Mouse (Mus musculus): ENCODE data around the gene Lingo3.

Gene Lingo3

DNA sequence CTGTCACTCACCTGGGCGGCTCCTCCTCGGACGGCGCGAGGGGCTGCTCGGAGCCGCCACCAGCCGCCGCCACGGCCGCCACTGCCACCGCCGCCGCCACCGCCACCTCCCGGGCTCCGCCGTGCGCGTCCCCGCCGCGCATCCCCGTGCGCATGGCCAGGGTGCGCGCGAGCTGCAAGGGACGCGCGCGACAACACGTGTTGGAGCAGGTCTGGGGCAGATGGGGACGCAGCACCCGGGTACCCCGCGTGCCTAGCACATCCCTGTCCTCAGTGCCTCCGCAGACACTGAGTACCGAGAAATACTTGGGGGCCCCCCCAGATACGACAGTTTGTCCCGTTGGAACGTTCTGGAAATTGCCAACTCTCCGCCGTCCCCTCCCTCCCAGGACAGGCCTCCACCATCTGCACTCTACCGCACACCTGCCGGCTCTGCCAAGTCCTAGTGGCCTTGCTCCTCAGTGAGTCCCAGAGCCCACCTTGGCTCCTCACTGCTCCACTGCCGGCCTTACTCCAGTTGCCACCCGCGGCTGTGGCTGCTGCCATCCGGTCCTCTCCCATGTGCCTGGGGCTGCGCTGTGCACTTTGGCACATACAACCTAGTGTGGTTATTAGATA is at the start of gene Lingo3:
Gene Lingo3, minus strand, starts transcription at position 109 of the 617 bp plus-strand sequence.
- DNase-seq = no peak

DNA sequence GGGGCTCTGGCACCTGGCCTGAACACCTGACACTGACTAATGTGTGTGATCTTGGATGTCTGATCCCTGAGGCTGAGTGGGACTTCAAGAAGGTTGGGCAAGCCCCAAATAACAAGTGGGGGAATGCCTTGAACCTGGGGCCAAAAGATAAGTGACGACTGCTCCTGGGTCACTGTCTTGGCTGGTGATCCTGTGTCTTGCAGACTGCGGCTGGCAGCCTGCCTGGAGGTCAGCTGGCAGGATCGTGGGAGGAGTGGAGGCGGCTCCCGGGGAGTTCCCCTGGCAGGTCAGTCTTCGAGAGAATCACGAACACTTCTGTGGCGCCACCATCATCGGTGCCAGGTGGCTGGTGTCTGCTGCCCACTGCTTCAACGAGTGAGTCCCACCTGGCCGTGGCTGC is 43.3 kb upstream of the Lingo3 start:
- no peak for DNase-seq

GRCm38 (mm10) chr10:80881301-80881700 is 37.5 kb upstream of the Lingo3 start:
- DNase-seq = peak; percentile 86

DNA sequence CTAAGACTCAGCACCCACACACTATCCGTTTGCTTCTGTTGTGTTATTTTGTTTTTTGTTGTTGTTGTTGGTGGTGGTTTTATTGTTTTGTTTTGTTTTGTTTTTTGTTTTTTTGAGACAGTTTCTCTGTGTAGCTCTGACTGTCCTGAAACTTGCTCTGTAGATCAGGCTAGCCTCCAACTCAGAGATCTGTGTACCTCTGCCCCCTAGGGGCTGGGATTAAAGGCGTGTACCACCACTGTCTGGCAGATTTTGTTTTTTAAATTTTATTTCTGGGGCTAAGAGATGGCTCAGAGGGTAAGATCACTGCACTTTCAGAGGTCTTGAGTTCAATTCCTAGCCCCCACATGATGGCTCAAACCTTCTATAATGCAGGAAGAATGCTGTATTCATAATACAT is 37.1 kb upstream of the Lingo3 start:
- DNase-seq = no peak

GRCm38 (mm10) chr10:80880131-80880641 is 36.3 kb upstream of the Lingo3 start:
- peak; percentile 78 for DNase-seq

DNA sequence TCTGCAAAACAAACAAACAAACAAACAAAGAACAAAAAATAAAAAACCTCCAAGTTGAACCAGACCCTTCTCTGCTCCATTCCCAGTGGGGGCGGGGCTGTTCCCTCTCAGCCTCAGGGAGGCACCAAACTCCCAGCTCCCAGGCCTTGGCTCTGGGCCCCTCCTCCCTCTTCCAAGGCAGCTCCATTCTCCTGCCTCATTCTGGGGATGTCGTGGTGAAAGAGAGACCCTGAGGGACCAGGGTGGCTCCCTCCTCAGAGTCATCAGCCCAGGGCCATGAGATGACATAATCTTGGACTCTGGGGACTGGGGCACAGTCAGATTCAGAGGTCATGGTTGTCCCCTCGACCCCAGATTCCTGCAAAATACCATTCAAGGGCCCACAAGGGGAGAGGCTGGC is 32.8 kb upstream of the Lingo3 start:
- no peak for DNase-seq

DNA sequence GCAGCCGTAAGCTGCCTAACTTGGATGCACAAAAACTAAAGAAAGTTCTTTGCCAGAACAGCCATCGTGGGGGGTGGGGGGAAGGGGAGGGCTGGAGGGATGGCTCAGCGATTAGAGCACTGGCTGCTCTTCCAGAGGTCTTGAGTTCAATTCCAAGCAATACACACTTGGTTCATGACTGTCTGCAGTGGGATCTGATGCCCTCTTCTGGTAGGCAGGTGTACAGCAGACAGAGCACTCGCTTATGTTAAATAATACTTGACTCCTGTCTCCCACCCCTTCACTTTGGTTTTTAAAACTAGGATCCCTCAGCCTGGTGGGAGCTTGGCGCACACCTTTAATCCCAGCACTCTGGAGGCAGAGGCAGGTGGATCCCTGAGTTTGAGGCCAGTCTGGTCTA is 32.2 kb upstream of the Lingo3 start:
- DNase-seq = peak; percentile 71

GRCm38 (mm10) chr10:80874035-80874434 is 30.2 kb upstream of the Lingo3 start:
- no peak for DNase-seq

DNA sequence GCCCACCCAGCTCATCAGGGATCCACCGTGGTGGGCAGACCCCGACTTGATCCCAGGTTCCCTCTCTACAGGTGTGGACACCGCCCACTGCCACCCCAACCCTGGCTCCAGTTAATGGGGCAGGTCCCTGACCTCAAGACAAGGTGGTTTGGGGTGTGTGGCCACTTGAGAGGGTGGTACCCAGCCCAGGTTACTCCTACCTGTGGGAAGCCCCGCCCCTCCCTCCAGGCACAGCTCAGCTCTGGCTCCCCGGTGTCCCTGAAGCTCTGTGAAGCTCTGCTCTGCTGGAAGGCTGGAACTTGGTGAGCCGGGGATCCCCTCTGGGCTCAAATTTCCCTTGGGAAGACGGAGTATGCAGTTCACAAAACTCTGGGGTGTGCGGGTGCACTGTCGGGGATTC is 27.7 kb upstream of the Lingo3 start, which contains the start of gene Tmprss9:
Gene Tmprss9, plus strand, starts transcription at position 268 of the 400 bp plus-strand sequence.
- no peak for DNase-seq

GRCm38 (mm10) chr10:80870993-80871392 is 27.2 kb upstream of the Lingo3 start:
- no peak for DNase-seq

DNA sequence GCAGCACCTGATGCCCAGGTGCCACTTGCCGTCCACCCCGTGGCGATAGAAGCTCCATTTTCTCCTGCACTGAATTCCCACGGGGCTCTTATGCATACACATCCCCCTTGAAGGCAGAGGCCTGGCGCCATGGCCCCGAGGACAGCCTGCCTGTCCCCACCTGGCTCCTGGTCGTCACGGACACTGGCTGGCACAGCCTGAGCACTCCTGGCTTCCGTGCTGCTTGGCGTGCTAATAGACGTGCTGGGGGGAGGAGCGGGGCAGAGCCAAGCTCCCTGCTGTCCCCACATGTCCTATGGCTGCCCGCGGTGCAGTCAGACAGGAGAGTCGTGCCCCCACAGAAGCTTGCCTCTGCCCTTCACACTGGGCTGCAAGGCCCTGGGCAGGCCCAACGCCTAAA is 20.6 kb upstream of the Lingo3 start:
- no peak for DNase-seq

DNA sequence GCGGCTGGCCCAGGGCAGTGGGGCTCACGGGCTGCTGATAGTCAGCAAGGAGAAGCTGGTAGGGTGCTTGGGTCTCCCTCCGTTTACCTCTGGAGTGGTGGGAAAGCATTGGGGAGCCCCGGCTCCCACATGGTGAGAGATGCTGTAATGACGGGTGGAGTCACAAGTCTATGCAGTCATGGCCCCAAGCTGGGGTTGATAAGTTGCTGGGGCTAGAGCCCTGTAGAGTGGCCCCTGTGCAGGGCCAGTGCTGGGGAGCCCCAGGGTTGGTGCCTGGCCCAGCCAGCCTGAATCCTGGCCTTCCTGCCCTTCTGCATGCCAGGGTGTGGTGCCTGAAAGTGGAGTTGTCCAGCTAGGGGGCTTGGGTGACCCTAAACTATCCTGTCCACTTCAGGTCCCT is 18.5 kb upstream of the Lingo3 start:
- DNase-seq = no peak

DNA sequence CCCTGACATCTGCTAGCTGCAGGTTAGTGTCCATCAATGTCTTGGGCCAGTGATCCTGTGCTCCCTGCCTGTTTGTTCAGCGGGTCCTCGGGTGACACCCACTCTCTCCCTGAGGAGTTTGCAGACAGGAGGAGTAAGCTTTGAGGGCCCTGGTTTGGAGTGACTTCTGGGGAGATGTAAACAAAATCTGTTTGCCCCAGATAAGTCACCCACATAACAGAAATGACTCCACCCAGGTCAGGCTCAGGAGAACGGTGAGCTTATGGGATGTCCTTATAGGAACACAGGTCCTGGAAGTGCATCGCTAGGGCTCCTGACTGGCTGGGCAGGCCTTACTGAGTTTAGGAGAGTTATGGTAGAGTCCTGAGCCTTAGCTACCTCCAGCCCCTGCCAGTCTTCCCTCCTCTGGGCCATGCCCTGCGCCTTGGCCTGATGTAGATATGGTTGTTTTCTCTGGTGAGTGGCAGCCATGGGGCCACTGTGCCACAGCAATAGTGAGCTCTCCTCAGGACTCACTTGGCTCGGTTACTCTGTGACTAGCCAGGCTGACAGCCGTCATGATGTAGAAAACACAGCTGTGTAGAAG is 14.6 kb upstream of the Lingo3 start:
- no peak for DNase-seq

DNA sequence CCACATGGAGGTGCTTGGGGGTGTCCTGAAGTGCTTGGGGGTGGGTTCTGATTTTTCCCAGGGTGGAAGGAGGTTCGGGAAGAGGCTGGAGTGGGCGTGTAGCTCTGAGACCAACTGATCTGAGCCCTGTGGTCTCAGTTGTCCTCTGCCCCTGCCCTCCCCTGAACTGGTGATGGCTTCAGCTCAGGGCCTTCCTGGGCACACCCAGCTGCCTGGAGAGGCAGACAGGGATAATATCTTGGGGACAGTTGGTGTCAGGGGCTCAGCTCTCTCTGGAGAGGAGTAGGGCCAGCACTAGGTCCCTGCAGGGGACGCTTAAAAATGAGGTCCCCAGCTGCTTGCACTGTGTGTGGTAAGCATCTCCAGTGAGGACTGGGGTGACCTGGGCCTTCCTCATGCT is 14.0 kb upstream of the Lingo3 start:
- DNase-seq = no peak

DNA sequence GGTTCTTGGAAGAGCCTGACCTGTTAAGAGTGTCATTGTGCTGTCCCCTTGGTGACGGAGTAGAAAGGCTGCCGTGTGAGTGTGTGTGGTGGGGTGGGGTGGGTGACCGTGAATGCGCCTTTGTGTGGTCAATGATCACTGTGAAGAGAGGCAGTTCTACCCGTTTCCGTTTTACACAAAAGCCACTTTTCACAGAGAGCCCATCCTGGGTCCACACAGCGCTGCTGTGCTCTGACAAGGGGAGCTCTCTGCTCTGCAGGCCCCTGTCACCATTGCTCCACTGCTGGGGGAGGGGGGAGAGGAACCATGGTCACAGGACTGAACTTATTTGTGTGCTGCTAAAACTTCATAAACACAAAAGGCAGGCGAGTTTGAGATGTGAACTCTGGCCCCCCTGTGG is 13.5 kb upstream of the Lingo3 start:
- no peak for DNase-seq

GRCm38 (mm10) chr10:80856908-80857307 is 13.1 kb upstream of the Lingo3 start:
- DNase-seq = no peak

GRCm38 (mm10) chr10:80856267-80856666 is 12.4 kb upstream of the Lingo3 start:
- DNase-seq = peak; percentile 20

GRCm38 (mm10) chr10:80855749-80856073 is 11.9 kb upstream of the Lingo3 start:
- DNase-seq = no peak

- peak; percentile 98 for DNase-seq
Observed at GRCm38 (mm10) chr10:80854913-80855748, 11.3 kb upstream of the Lingo3 start, which contains the start of the genes Lsm7 and Sppl2b. Gene Lsm7, minus strand, starts transcription at chr10:80855209. Gene Sppl2b, plus strand, starts transcription at chr10:80855275.

DNA sequence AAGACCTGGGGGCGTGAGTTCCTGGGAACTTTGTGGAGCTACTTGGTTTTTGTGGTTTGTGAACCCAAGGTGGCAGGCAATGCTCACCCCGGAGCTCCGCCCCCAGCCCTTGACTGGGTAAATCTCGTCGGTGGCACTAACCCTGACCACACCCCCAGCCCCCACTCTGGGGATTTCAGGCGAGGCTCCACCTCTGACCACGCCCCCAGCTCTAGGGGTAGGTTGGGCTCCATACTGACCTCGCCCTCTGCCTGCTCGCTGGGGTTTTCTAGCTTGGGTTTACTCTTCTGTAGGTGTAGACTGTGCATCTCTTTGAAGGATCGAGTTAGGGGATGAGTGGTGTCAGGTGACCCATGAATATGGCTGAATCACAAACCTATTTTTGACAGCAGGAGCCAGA is 4.7 kb upstream of the Lingo3 start:
- DNase-seq = peak; percentile 82

GRCm38 (mm10) chr10:80845732-80846131 is 1.9 kb upstream of the Lingo3 start:
- no peak for DNase-seq

- no peak for DNase-seq
Observed at GRCm38 (mm10) chr10:80845055-80845693, 1.3 kb upstream of the Lingo3 start.
